Mouse (Mus musculus) liver, adult (tissue): ENCODE measurements around the gene Atg4d.

Experiments used
- GATA4 ChIP-seq: IDR thresholded peaks from 2 replicates; pipeline ENCODE4 v1.6.1; 2014; ENCODE audit warnings: mild to moderate bottlenecking, low read length; ENCODE audit not compliant: insufficient replicate concordance

The Atg4d gene

DNA sequence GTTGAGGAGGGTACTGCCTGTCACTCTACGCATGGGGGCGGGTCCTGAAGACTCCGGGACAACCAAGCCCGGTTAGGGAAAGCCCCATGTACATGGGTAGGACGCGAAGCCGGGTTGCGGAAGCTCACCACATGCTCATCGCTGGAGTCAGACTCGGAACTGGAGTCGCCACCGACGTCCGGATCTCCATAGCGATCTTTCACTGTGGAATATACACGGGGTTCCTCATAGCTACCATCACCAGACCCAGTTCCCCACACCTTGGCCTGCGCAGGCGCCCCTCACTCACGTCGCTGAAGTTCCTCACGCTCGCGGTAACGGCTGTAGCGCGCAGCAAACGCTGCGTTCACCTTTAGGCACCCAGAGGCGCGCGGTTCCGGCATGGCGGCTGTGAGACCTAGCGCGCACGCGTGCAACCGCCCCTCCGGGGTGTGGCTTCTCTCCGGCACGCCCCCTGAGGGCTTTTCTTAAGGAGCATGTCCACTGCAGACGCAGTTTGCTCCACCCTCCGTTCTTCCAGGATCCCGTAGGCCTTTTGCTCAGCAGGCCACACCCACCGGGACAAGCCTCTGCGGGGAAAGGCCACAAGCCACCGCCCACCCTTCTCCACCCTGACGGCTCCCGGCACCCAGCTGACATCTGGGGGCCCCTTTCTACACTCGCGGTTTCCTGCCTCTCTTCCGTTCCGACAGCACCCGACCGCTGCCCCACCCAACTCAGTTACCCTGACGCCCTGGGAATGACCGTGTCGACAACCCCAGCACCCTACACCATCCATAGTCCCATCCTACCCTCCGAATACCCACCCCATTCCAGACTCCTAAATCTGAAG lies 22.7 kb downstream of the Atg4d start, which contains the start of gene Kri1:
Gene Kri1 (minus strand): TSS at position 399 of the 832 bp plus-strand sequence.
- no peak for TF ChIP-seq GATA4

DNA sequence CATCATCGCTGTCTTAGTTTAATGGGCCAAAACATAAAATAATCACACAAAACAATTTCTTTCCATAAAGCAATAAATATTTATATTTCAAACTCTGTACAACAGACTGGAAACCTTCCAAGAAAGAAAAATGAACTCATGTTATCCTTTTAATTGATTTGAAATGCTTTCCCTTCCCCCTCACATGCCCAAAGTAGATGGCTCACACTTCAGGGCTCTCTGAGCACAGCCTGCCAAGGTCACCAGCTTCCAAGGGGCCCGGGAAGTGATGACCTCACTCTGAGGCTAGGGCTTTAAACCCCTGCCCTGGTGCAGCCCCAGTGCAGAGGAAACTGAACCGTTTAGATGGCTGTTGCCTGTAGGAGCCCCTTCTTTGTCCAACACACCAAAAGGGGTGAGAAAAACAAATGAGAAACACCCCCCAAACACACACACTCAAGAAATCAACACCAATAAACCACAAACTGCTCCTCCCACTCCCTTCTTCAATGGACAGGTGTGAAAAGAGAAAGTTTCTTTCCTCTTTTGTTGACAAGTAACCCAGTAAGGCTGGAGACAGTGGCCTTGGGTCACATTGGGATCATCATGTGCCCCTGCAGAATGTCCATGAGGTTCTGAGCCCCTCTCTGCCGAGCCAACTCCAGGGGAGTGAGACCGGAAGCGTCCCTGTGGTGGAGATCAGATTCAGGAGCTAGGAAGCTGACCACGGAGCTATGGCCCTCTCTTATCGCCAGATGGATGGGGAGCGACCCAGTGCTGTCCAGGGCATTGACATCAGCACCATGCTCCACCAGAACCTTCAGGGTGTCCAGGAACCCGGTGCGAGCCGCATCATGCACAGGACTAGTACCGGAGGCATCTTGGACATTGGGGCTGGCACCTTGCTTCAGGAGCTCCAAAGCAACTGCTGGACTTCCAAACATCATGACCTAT lies 23.6 kb downstream of the Atg4d start:
- no peak for TF ChIP-seq GATA4

DNA sequence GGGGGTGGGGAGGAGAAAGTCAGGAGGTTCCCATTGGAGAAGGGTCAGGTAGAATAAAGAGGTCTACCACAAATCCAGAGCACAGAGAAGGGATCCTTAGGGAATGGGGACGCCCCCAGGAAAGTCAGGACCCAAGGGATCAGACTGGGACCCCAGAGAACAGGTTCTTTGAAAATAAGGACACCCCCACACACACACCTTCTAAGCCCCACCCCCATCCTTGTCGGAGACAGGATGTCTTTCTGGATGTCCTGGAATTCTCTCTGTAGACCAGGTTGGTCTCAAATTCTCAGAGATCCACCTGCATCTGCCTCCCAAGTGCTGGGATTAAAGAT lies 24.2 kb downstream of the Atg4d start:
- no peak for TF ChIP-seq GATA4

DNA sequence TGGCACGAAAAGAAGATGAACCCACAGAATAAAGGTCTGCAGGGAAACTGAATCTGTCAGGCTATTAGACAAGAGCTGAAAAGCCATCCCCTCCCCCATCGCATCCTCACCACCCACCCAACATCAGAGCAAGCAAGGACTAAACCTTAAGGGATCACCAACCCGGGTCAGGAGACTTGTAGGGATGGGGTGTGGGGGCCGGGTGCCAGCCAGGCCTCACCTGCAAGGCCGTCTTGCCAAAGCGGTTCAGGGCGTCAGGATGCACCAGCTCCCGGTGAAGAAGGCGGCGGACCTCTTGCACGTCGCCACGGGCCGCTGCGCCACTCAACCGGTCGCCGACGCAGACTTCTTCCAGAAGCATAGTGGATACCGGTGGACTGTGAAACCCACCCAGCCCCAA lies 25.5 kb downstream of the Atg4d start:
- no peak for TF ChIP-seq GATA4

DNA sequence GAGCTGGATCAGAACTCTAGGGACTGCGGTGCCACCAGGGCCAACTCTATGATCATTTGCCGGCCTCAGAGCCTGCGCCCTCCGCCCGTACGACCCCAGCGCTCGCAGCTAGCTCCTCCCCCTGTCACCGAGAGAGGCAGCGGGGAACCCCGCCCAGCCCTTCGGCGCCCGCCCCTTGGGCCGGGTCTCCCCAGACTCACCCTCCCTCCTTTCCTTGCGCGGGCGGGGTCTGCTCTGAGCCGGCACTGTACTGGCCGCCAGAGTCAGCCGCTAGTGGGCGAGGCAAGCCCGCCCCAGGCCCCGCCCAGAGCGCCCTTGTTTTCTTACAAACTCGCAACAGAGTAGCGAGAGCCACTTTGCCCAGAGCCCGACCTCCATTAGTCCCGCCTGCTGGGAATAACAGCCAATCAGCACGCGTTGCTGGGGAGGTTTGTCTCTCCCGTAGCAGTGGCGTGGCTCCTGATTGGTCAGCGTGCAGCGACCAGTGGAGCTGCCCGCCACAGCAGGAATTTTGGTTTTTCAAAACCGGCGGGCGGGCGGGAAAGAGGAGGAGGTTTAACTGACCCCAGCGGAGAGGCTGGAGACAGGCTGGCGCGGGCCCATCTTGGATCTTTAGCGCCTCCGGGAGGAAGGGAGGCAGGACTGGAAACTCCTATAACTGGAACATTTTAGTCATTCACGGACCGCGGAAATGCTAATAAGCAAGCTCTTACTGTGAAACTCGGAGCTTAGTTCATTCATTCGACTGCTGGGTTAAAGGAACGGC lies 26.1 kb downstream of the Atg4d start, which contains the start of gene Cdkn2d:
Gene Cdkn2d (minus strand): TSS at position 386 of the 766 bp plus-strand sequence.
- no peak for TF ChIP-seq GATA4

DNA sequence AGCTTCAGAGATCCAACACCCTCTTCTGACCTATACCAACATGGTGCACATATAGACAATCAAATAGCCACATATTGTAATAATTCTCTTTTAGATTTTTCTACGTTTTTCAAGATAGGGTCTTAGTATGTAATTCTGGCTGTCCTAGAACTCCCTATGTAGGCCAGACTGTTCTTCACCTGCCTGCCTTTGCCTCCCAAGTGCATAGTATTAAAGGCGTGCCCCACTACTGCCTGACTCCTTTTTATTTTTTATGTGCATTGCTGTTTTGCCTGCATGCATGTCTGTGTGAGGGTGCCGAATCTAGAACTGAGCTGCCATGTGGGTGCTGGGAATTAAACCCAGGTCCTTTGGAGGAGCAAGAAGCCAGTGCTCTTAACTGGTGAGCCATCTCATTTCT lies 27.2 kb downstream of the Atg4d start:
- TF ChIP-seq GATA4, result no peak

GRCm38 (mm10) chr9:21299014-21299413 lies 33.9 kb downstream of the Atg4d start:
- TF ChIP-seq GATA4, result no peak

GRCm38 (mm10) chr9:21305065-21305464 lies 40.0 kb downstream of the Atg4d start:
- TF ChIP-seq GATA4, result no peak

- TF ChIP-seq GATA4, result no peak
Observed at GRCm38 (mm10) chr9:21309150-21309741, 44.2 kb downstream of the Atg4d start.

DNA sequence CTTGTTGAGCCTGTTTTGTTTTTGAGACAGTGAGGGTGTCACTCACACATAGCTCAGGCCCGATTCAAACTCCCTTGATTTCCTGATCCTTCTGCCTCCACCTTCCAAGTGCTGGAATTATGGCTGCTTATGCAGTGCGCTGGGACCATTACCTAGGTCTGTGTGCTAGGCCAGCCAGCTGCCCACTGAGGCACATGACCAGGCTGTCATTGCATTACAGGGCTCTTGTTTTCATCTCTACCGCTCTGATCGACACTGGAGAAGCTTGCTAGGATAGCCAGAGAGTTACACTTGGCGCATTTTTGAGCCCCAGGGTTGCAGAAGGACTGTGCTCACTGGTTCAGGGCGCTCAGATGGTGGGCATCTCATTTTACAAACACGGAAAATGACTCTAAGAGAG lies 46.6 kb downstream of the Atg4d start:
- no peak for TF ChIP-seq GATA4

GRCm38 (mm10) chr9:21312134-21312533 lies 47.0 kb downstream of the Atg4d start, which contains the start of gene Ap1m2:
TSS of gene Ap1m2 (minus strand) at chr9:21312337.
- no peak for TF ChIP-seq GATA4

DNA sequence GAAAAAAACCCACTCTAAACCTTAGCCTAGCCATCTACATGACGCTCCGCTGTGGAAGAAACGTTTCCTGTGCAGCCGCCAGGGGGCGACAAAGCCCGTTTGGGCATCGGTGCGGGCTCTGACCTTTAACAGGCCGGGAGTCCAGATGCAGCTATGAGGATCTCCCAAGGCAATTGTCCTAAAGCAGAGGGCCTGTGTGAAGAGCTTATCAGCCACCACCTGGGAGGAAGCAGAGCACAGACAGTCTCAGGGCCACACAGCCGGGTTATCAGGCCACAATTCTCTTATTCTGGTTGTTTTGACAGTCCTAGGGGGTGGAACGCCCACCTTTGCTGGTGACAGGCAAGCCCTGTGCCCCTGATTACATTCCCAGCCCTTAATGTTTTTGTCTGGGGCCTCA lies 48.3 kb downstream of the Atg4d start:
- TF ChIP-seq GATA4, result no peak

DNA sequence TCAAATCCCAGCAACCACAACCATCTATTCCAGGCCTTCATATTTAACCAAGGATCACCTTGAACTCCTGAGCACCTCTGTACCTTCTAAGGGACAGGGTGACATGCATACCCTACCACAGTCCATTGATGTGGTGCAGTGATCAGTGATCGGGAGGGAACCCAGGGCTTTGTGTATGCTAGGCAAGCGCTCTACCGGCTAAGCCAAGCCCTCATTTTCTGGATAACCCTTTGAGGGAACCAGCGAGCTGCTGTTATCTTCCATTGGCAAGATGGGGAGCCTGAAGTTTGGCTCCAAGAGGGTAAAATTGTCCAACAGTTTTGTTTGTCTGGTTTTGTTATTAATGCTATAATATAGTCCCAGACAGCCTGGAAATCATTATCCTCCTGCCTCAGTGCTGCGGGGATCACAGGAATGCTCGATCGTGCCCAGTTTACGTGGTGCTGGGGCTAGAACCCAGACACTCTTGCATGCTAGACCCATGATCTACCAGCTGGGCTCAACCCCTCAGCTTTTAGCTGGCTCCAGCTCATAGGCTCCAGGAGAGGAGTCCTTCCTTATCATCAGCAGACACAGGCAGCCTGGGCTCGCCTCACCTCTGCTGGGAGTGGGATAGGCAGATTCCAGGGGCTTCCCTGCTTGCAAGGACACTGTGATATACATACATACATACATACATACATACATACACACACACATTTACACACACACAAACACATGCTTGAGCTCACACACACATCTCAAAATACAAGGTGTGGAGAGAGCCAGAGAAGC lies 49.5 kb downstream of the Atg4d start:
- TF ChIP-seq GATA4, result no peak

GRCm38 (mm10) chr9:21315421-21315820 lies 50.3 kb downstream of the Atg4d start:
- TF ChIP-seq GATA4, result no peak
